Mouse (Mus musculus) heart, adult 8-10 months (tissue): ENCODE data around the gene Vmn1r50. TPM values are rescaled to one million over a fixed set of nuclear protein-coding genes. Genes with fewer than 3 reads are reported as not detected.
"Not testable (repeated sequence)": the region's sequence is repeated elsewhere in the genome, so short reads cannot be mapped to it uniquely, and the experiment has no call there.

Experiments
- DNase-seq: peaks from one replicate; pipeline ENCODE4 v3.0.0; 2022; ENCODE audit warnings: low spot score
- total RNA-seq, 4 experiments: library from RNA; stranded (reverse); gene quantifications; 2 replicates each; pipeline ENCODE4 v1.2.4; 2022

The Vmn1r50 gene
- total RNA-seq: not detected

- DNase-seq: no peak
Measured at GRCm38 (mm10) chr6:90101130-90101529, at the start of gene Vmn1r50. Gene Vmn1r50, plus strand, starts transcription at chr6:90101430.

- no peak for DNase-seq
Measured at GRCm38 (mm10) chr6:90078406-90078805, 22.8 kb upstream of the Vmn1r50 start, which contains the start of gene Vmn1r49. Gene Vmn1r49, minus strand, starts transcription at chr6:90078506.

GRCm38 (mm10) chr6:90100566-90100965 is 664 bp upstream of the Vmn1r50 start:
- DNase-seq: no peak

GRCm38 (mm10) chr6:90122296-90122695 is 21.1 kb downstream of the Vmn1r50 start, which contains the start of gene Vmn1r51:
Gene Vmn1r51, plus strand, starts transcription at chr6:90122596.
- DNase-seq: not testable (repeated sequence)

Other genes with a start within 250 kb of the Vmn1r50 start
- under 1 TPM; 0.09 to 0.41 (median 0.22) TPM for gene Vmn1r42, start 225.0 kb upstream of the Vmn1r50 start, total RNA-seq
- gene Vmn1r43, start 225.0 kb upstream of the Vmn1r50 start, total RNA-seq: under 1 TPM in 1 of 4 experiments, not detected in 3; 0.03 TPM
- not detected for gene Vmn1r44, start 217.8 kb upstream of the Vmn1r50 start, total RNA-seq
- not detected for gene Vmn1r45, start 160.8 kb upstream of the Vmn1r50 start, total RNA-seq
- gene Vmn1r46, start 132.1 kb upstream of the Vmn1r50 start, total RNA-seq: not detected
- gene Vmn1r47, start 85.3 kb upstream of the Vmn1r50 start, total RNA-seq: not detected
- gene Vmn1r48, start 64.6 kb upstream of the Vmn1r50 start, total RNA-seq: not detected
- not detected for gene Vmn1r49, start 22.9 kb upstream of the Vmn1r50 start, total RNA-seq
- gene Vmn1r51, start 21.2 kb downstream of the Vmn1r50 start, total RNA-seq: not detected
- gene Vmn1r52, start 73.4 kb downstream of the Vmn1r50 start, total RNA-seq: not detected
- not detected for gene V1ra8, start 101.4 kb downstream of the Vmn1r50 start, total RNA-seq
- gene Vmn1r53, start 123.0 kb downstream of the Vmn1r50 start, total RNA-seq: not detected
- not detected for gene Vmn1r54, start 144.9 kb downstream of the Vmn1r50 start, total RNA-seq
- not detected for gene BC048671, start 199.8 kb downstream of the Vmn1r50 start, total RNA-seq
- gene Chst13, start 223.8 kb downstream of the Vmn1r50 start, total RNA-seq: under 1 TPM in 1 of 4 experiments, not detected in 3; 0.32 TPM
- gene Uroc1, start 231.9 kb downstream of the Vmn1r50 start, total RNA-seq: not detected